Mouse (Mus musculus): ENCODE results near the gene Sar1a.

DNA sequence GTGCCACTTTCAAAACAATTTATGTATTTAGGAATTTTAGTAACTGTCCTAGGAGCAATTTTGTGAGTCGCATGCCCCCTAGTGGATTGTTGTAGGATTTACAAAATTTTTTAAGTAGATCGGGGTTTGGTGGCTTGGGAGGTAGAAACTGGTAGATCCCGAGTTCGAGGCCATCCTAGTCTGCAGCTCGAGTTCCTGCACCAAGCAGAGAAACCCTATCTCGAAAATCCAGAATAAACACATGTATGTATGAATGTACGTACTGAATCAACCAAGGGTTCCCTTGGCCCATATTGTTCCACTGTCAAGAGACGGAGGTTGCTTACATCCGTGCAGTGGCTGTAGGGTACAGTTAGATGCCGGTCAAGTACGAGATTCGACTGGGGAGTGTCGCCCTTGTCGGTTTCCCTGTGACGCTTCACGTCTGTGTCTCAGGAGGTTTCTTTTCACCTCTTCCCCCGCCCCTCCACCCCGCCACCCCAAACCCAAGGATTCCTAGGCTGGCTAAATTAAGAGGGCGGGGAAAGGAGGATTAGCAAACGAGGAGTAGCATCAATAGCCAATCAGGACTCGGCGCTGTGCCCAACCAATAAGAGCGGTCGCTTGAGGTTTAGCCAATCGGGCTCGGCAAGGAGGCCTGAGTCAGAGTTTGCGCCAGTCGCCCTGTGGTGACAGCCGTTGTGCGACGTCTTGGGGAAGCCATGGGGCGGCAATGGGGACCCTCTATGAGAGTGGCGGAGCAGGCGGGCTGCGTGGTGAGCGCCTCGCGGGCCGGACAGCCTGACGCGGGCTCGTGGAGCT, 15.0 kb downstream of the Sar1a start, which contains the start of gene Tysnd1:
- TF ChIP-seq ZC3H11A (IDR thresholded peaks at IDR 0.05; ENCODE audit: borderline replicate concordance, low read depth, low read length) (peak; percentile 52; the same call in 1 of the 2 replicates), MAFK (IDR thresholded peaks at IDR 0.05; ENCODE audit: insufficient read depth, low read depth, low read length) (no peak), HCFC1 (IDR thresholded peaks at IDR 0.05; ENCODE audit: borderline replicate concordance, insufficient read depth, low read length) (peak; percentile 86), ZNF384 (IDR thresholded peaks at IDR 0.05; ENCODE audit: low read depth, low read length) (no peak), CHD2 (IDR thresholded peaks at IDR 0.05; ENCODE audit: low read depth, low read length) (peak; percentile 72; the same call in 1 of the 2 replicates)
